Comparison of ENCODE assay signal across 23 mouse cellular contexts in genomic region chr15:85743946-85744345, GRCm38 (mm10). TPM values are rescaled to one million over a fixed set of nuclear protein-coding genes. Genes with fewer than 3 reads are reported as not detected.
DNase-seq lines count a peak whose midpoint lies in the region; ATAC-seq and TF ChIP-seq lines count a peak whose summit lies in the region.
"Had no signal": no experiment of that assay in that cellular context is flagged by ENCODE, and none has a peak within 500 bp of the region (broad histone marks: within the 10 kb centered on the region; RNA-seq: fewer than 3 reads in every experiment).

No protein-coding gene starts in this region.

- 26% methylated on average over 3 of the region's 3 CpGs for WGBS in liver, adult 2 months
- 56% methylated on average over 3 of the region's 3 CpGs for WGBS in intestine, embryonic 15.5 days
- WGBS in small intestine, adult 2 months, result 29% methylated on average over 3 of the region's 3 CpGs

- H3K4me2 ChIP-seq in intestine, embryonic 15.5 days (replicated peaks), result peak overlapping the region; percentile 17
- H3K4me2 ChIP-seq: embryonic facial prominence, embryonic 15.5 days; forebrain, embryonic 12.5 days; hindbrain, embryonic 12.5 days had no signal

- peak; percentile 67 for ATAC-seq in intestine, embryonic 15.5 days
- ATAC-seq: forebrain, embryonic 16.5 days had no signal

- H3K27ac ChIP-seq in liver, adult 2 months (replicated peaks; ENCODE audit: insufficient read depth, low read depth, low read length), result peak overlapping the region; percentile 86
- H3K27ac ChIP-seq in brown adipose tissue, adult 24 weeks (replicated peaks; ENCODE audit: low read depth, low read length), result peak overlapping the region; percentile 82
- H3K27ac ChIP-seq in intestine, embryonic 15.5 days, result peak overlapping the region; percentile 77
- H3K27ac ChIP-seq in small intestine, adult 2 months (ENCODE audit: insufficient read depth, low read depth, low read length), result peak overlapping the region; percentile 92
- H3K27ac ChIP-seq: embryonic facial prominence, embryonic 15.5 days; forebrain, embryonic 12.5 days; heart, embryonic 10.5 days; hindbrain, embryonic 12.5 days had no signal

- TF ChIP-seq POLR2A in liver, adult 2 months (IDR thresholded peaks at IDR 0.05; ENCODE audit: extremely low read depth, insufficient read depth, low read length), result no peak
- TF ChIP-seq POLR2A in small intestine, adult 2 months (IDR thresholded peaks at IDR 0.05; ENCODE audit: low read depth, low read length), result no peak

- H3K36me3 ChIP-seq in liver, adult 2 months (ENCODE audit: control insufficient read depth, insufficient read depth, low read length), result peaks cover 35% of the 10 kb centered on the region
- H3K36me3 ChIP-seq in intestine, embryonic 15.5 days, result no peaks in the 10 kb centered on the region
- 0 out of 2 replicates have a peak, but pooled peaks cover 1% of the 10 kb centered on the region for H3K36me3 ChIP-seq in small intestine, adult 2 months (ENCODE audit: control insufficient read depth, insufficient read depth, low read length)
- H3K36me3 ChIP-seq: embryonic facial prominence, embryonic 15.5 days; forebrain, embryonic 12.5 days; heart, embryonic 10.5 days; hindbrain, embryonic 12.5 days had no signal

- H3K27me3 ChIP-seq in liver, adult 2 months (ENCODE audit: control insufficient read depth, insufficient read depth, low read length), result no peaks in the 10 kb centered on the region
- H3K27me3 ChIP-seq in intestine, embryonic 15.5 days (replicated peaks), result no peaks in the 10 kb centered on the region
- no peaks in the 10 kb centered on the region for H3K27me3 ChIP-seq in small intestine, adult 2 months (ENCODE audit: control insufficient read depth, insufficient read depth, low read length)

- H3K9ac ChIP-seq in liver, adult 2 months (ENCODE audit: low read depth, low read length), result peak overlapping the region; percentile 84
- no peak overlapping the region for H3K9ac ChIP-seq in intestine, embryonic 15.5 days
- H3K9ac ChIP-seq: embryonic facial prominence, embryonic 15.5 days; forebrain, embryonic 12.5 days; hindbrain, embryonic 12.5 days had no signal

- H3K4me1 ChIP-seq in liver, adult 2 months (ENCODE audit: control insufficient read depth, insufficient read depth, low read length), result peaks cover 48% of the 10 kb centered on the region
- H3K4me1 ChIP-seq in brown adipose tissue, adult 24 weeks (ENCODE audit: control insufficient read depth, insufficient read depth, insufficient read length, low read length), result no peaks in the 10 kb centered on the region
- 0 out of 2 replicates have a peak, but pooled peaks cover 5% of the 10 kb centered on the region for H3K4me1 ChIP-seq in intestine, embryonic 15.5 days (replicated peaks)
- peaks cover 41% of the 10 kb centered on the region for H3K4me1 ChIP-seq in small intestine, adult 2 months (ENCODE audit: control insufficient read depth, insufficient read depth, insufficient read length, low read length)
- H3K4me1 ChIP-seq: embryonic facial prominence, embryonic 15.5 days; forebrain, embryonic 12.5 days; heart, embryonic 10.5 days; hindbrain, embryonic 12.5 days had no signal

- H3K79me2 ChIP-seq in liver, adult 2 months (ENCODE audit: control insufficient read depth, insufficient read depth, low read length), result peaks cover 63% of the 10 kb centered on the region

- TF ChIP-seq CTCF in liver, adult 2 months (IDR thresholded peaks at IDR 0.05; ENCODE audit: low read depth, low read length), result no peak
- no peak for TF ChIP-seq CTCF in small intestine, adult 2 months (IDR thresholded peaks at IDR 0.05; ENCODE audit: extremely low read depth, insufficient read length, insufficient replicate concordance, low read depth, low read length)

- H3K4me3 ChIP-seq in liver, adult 2 months (ENCODE audit: insufficient read depth, low read depth, low read length), result no peak overlapping the region
- H3K4me3 ChIP-seq in brown adipose tissue, adult 24 weeks (ENCODE audit: insufficient read depth, low read depth, low read length), result peak overlapping the region; percentile 41
- H3K4me3 ChIP-seq in intestine, embryonic 15.5 days (replicated peaks), result no peak overlapping the region
- H3K4me3 ChIP-seq in small intestine, adult 2 months (ENCODE audit: low read depth, low read length), result peak overlapping the region; percentile 36; the same call in 1 of the 2 replicates
- H3K4me3 ChIP-seq: embryonic facial prominence, embryonic 15.5 days; erythroblast, embryonic 14.5 days; forebrain, embryonic 12.5 days; heart, embryonic 10.5 days; hindbrain, embryonic 12.5 days had no signal

- peak; percentile 83 for DNase-seq in liver, adult 2 months (ENCODE audit: extremely low read depth, low read depth, low spot score)
- no peak for DNase-seq in liver
- DNase-seq in testis, postnatal 14 days (ENCODE audit: low spot score), result no peak
- DNase-seq: adrenal gland, adult 8-10 months; adrenal gland, postnatal 36 days; cerebellum, adult 11 months; cerebellum, adult 8-10 months; cerebellum, postnatal 14 days; embryo, embryonic 11 days; gastrocnemius, postnatal 10 days; heart, adult 18-20 months; heart, postnatal 10 days; heart, postnatal 4 days had no signal

- no peaks in the 10 kb centered on the region for H3K9me3 ChIP-seq in intestine, embryonic 15.5 days
- H3K9me3 ChIP-seq: embryonic facial prominence, embryonic 15.5 days; forebrain, embryonic 12.5 days; heart, embryonic 10.5 days; hindbrain, embryonic 12.5 days had no signal

RNA-seq across cellular contexts. Expression of gene Ppara, which starts 9.2 kb away (rescaled TPM):
- total RNA-seq in liver, adult 2 months (2014; rRNA removed), result 184 and 206 TPM in 2 replicates
- 36.2 and 39.8 TPM in 2 replicates for polyA plus RNA-seq in liver, adult 2 months (2012; rRNA removed)
- 53.5 and 108 TPM in 2 replicates for polyA plus RNA-seq in brown adipose tissue, adult 24 weeks (2012; ENCODE audit: insufficient read depth, insufficient read length, missing spikeins)
- 18.2 and 19.5 TPM in 2 replicates for polyA plus RNA-seq in intestine, embryonic 15.5 days (2015; fragmentation: Nextera tagmentation; extraction: Ambion mirVana)
- 3.7 and 7.2 TPM in 2 replicates for polyA plus RNA-seq in small intestine, adult 2 months (2012; rRNA removed)
- total RNA-seq: common myeloid progenitor, adult 5-6 weeks had no signal
- polyA plus RNA-seq: erythroblast, embryonic 14.5 days had no signal

Comparison
In these comparisons a context has a peak if more than half of its experiments do, and no peak if none do; other contexts are left out.
1. H3K4me3 ChIP-seq: peak in brown adipose tissue, adult 24 weeks (single experiment) and small intestine, adult 2 months (single experiment); none in liver, adult 2 months (single experiment) and intestine, embryonic 15.5 days (single experiment).
2. Peak in every context shown above with its lines, with median percentiles within 50 percentile points of each other: H3K27ac ChIP-seq.